Mouse (Mus musculus) gastrocnemius, adult 18-20 months (tissue): ENCODE measurements at regions not wholly inside any gene's neighbourhood (a gene's known extent, or its start where the extent isn't known, plus 50 kb on each side); places are given as distances from the start of the nearest gene placed in this dataset.

Source experiments
- DNase-seq: peaks from one replicate; pipeline ENCODE4 v3.0.0; 2021; ENCODE audit warnings: low spot score

DNA sequence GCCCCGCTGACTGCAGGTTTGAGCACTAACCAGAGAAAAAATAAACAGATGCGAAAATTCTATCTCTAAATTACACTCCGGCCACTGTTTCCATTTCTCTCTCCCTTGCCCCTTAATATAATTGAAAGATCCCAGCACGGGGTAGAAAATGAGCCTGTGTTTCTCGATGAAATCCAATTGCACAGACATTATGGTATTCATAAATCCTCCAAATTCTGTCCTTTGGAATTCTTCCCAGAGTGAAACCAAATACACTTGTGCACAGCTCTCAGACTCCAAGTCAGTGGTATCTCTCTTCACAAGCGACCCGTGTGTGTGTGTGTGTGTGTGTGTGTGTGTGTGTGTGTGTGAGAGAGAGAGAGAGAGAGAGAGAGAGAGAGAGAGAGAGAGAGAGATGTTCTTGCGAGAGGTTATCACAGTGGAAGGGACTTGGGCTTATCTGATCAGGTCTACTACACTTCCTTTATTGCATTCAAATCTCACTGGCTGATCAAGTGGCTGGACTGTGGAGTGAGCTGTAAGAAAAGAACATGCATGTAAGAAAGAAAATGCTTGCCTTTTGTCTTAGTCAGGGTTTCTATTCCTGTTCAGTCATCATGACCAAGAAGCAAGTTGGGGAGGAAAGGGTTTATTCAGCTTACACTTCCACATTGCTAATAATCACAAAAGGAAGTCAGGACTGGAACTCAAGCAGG lies 529.6 kb upstream of the Gm19410 start:
- DNase-seq, result no peak

- peak; percentile 30 for DNase-seq
These were observed 528.3 kb upstream of the Gm19410 start for GRCm38 (mm10) chr8:35237279-35237678.

GRCm38 (mm10) chr8:35240884-35241283 lies 524.7 kb upstream of the Gm19410 start:
- DNase-seq, result no peak

- DNase-seq, result no peak
These were observed 522.0 kb upstream of the Gm19410 start for GRCm38 (mm10) chr8:35243555-35243954.

DNA sequence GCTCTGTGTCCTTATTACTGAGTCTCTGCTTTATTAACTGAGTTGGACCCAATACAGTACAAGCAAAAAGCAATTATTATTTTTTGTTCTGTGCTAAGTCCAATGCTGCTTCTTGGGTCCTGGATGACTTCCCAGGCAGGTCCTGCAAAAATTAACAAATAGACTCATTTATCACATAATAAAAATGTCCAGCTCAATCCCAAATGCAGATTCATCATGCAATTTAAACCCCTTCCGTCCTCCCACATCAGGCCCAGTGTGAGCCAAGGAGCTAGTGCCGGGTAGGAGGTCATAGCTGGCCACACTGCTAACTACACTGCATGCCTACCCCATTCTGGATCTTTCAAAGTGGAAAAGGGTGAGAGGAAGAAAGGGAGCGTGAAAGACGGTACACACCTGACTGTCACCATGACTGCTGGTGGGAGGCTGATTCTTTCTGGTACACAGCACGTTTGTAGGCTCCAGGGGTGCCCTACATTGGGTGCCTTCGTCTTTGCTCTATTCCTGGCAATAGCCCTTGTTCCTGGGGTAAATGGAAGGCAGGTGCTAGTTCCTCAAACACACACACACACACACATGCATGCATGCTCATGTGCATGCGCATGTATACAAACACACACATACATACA lies 515.7 kb upstream of the Gm19410 start:
- no peak for DNase-seq

DNA sequence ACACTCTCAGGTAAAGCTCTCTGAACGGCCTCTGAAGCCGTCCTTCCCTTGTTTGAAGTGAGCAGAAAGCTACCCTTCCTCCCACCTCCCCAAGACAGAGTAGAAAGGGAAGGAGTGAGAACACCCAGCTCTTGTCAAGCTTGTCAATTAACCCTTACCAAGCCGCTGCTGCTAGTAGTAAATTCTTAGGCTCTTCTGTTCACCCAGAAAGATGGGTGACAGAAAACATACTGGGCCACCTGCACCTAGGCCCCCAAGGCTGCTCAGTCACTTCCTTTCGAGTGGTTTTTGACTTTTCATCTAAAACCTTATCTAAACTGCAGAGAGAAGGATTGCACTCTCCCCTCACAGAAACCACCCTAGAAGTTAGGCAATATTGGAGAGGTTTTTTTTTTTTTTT lies 514.9 kb upstream of the Gm19410 start:
- no peak for DNase-seq

DNA sequence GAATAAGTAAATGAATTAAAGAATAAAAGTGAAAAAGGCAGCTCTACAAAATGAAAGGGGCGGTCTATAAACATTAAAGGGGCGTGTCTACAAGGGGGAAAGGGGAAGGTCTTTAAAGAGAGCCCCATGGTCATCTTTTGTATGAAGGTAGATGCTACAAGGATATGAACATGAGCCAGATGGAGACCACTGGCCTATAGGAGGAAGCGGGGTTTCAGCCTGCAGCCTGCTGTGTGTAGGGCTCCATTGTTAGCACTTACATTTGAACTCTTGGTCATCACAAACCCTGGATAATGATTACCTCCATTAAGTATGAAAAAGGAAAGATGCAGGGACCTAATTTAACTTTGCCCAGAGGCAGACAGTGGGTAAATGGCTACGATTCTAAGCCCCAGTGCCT lies 511.6 kb upstream of the Gm19410 start:
- no peak for DNase-seq

GRCm38 (mm10) chr8:35255327-35255726 lies 510.3 kb upstream of the Gm19410 start:
- no peak for DNase-seq

- no peak for DNase-seq
These were observed 508.6 kb upstream of the Gm19410 start for GRCm38 (mm10) chr8:35256958-35257357.

DNA sequence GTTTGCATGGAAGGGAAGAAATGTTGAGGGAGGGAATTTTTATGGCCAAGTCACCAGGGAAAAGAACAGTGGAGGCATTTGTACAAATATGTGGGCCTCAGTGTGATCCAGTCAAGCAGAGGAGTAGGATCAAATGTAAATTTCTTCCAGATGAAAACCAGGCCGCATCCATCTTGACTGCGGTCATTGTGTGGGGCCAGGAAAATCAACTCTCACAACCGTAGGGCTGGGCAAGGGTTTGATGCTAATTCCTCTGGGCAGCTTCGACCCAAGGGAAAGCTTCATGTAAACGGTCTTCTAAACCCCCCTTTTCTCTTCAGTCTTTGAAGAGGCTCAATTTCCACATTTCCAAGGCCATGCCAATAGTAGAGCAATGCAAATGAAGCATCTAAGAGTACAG lies 497.4 kb upstream of the Gm19410 start:
- DNase-seq, result no peak

- no peak for DNase-seq
These were observed 496.6 kb upstream of the Gm19410 start for GRCm38 (mm10) chr8:35268986-35269385.

DNA sequence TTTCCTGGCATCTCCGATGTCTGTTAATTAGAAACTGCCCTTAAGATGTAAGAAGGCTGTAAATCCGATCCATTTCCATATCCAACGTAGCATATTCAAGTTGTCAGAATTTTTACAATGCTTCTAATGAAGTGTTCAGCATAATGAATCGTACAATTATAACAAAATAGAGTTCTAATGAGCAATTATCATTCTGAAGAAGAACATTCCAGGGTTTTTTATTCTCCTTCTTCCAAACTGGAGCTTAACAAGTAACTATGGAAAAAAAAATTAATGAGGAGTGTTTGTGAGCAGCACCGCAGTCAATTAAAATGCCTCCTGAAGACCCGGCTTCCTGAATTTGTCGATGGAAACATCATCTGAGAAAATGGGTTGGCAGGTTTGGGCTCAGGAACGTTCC lies 489.6 kb upstream of the Gm19410 start:
- DNase-seq, result no peak

GRCm38 (mm10) chr8:35276460-35276859 lies 489.1 kb upstream of the Gm19410 start:
- no peak for DNase-seq

GRCm38 (mm10) chr8:35278946-35279345 lies 486.6 kb upstream of the Gm19410 start:
- no peak for DNase-seq

DNA sequence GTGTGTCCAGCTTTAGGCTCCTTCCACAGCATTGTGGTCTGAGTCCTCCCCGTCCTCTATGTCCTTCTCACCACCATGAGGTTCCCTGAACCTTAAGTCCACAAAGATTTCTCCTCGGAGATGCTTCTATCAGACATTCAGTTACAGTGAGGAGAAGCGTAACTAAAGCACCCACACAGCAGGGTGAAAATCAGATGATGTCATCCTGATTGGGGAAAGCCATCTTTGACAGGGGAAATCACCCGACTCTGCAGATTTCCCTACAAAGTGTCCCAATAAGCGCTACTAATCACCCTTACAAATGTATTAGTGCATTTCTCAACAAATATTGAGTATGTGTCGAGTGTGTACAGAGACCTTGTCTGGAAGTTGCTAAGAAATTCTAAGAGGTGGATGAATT lies 484.8 kb upstream of the Gm19410 start:
- no peak for DNase-seq

DNA sequence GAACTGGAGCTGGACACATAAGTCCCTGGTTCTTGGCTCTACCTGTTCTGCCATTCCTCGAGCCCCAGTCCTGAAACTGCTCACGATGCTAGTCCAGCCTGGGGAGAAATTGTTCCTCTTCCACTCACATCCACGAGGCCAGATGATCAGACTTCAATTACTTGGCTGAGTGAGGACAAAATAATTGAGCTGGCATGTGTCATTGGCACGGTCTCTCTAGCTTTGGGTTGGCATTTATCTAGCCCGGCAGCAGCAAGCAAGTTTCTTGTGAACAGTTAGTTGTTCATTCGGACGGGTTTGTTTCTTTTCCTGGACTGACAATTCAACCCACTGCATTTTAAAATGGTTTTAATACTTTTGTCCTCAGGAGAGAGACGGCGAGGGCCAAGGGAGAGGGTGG lies 482.2 kb upstream of the Gm19410 start:
- no peak for DNase-seq

DNA sequence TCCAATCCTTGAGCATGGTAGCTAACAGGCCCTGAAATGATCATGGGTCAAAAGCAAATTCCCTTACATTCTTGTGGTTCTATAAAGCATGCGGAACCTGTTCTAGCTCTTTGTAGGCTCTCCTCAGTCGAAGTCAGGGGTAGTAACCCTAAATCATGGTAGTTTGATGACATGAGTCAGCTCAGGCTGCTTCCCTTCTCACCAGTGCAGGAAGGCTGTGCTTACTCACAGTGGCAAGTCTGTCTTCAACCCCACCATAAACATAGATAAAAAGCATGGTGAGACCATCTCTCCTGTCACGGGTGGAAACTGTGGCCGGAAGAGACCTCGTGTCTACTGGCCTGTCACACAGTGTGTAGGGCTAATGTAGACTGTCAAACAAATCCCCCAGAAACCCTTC lies 476.6 kb upstream of the Gm19410 start:
- DNase-seq, result no peak

- DNase-seq, result no peak
These were observed 475.6 kb upstream of the Gm19410 start for GRCm38 (mm10) chr8:35289967-35290366.

- no peak for DNase-seq
These were observed 472.0 kb upstream of the Gm19410 start for GRCm38 (mm10) chr8:35293437-35294126.

- no peak for DNase-seq
These were observed 468.7 kb upstream of the Gm19410 start for GRCm38 (mm10) chr8:35296936-35297335.

GRCm38 (mm10) chr8:35299088-35299487 lies 466.5 kb upstream of the Gm19410 start:
- DNase-seq, result no peak

DNA sequence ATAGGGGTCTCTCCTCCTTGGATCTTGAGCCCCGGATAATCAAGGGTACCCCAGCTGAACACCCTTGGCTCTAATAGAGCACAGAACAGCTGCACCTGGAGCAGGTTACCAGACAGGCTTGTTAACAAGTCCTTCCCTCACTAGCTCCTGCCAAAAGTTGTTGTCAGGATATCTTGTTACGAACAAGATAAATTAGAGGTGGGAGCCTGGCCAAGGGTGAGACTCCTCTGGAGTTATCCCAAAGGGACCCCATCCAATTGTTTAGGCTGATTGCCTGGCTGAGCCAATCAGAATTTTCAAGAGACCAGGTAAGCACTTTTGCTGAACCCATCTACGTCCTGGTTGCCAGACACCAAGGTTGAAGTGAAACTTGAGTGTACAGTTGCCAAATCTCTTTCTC lies 465.2 kb upstream of the Gm19410 start:
- DNase-seq, result peak; percentile 6
